Mouse (Mus musculus) left cerebral cortex, adult 11 months (tissue): ENCODE measurements around the gene Fto.

Experiments
- DNase-seq: peaks from one replicate; pipeline ENCODE4 v3.0.0; 2022; ENCODE audit warnings: low spot score

Gene Fto

DNA sequence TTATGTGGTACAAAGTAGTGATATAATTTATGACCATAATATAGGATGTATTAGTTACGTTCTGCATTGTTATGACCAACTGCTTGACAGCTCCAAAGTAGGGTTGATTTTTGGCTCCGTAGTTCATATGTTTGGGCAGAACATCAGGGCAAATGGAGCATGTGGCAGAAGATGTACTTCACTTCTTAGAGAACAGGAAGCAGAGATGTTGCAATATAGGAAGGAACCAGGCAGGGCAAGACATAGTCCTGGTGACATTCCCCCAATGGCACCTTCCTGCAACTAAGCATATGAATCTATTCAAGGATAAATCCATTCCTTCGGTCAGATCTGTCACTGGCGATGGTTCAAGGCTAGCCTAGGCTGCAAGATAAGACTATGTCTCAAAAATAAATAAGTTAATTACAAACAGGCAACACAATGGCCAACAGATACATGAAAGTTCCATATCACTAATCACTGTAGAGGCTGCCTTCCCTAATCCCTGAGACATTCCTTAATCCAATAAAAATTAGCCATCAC lies 44.2 kb downstream of the Fto start:
- DNase-seq, result no peak

- no peak for DNase-seq
Measured at GRCm38 (mm10) chr8:91358016-91358415, 44.7 kb downstream of the Fto start.

DNA sequence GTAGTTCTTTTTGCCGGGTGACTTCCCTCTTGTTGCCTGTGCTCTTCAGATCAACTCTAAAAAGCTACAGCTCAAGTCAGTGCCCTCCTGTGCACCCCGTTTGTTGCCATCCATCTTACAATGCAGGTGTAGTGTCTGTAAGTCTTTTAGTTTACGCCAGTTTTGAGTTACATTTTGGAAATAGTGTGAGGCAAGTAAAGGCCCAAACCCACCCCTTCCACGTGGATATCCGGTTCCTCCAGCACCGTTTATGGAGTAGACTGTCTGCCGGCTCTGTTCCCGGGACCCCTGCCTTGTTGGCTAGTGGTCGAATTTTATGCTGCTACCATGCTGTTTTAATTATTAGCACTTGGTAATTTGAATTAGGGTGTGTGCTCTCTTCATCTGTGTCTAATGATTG lies 46.2 kb downstream of the Fto start:
- DNase-seq, result no peak

- no peak for DNase-seq
Measured at GRCm38 (mm10) chr8:91360644-91361357, 47.5 kb downstream of the Fto start.

GRCm38 (mm10) chr8:91363272-91363860 lies 50.0 kb downstream of the Fto start:
- no peak for DNase-seq

- DNase-seq, result no peak
Measured at GRCm38 (mm10) chr8:91364216-91364615, 50.9 kb downstream of the Fto start.

- no peak for DNase-seq
Measured at GRCm38 (mm10) chr8:91365804-91366203, 52.5 kb downstream of the Fto start.

- DNase-seq, result no peak
Measured at GRCm38 (mm10) chr8:91370899-91371298, 57.6 kb downstream of the Fto start.

- no peak for DNase-seq
Measured at GRCm38 (mm10) chr8:91371995-91372394, 58.7 kb downstream of the Fto start.

GRCm38 (mm10) chr8:91372780-91373577 lies 59.7 kb downstream of the Fto start:
- DNase-seq, result no peak

GRCm38 (mm10) chr8:91375054-91375938 lies 62.0 kb downstream of the Fto start:
- DNase-seq, result no peak

GRCm38 (mm10) chr8:91376785-91377184 lies 63.5 kb downstream of the Fto start:
- no peak for DNase-seq

DNA sequence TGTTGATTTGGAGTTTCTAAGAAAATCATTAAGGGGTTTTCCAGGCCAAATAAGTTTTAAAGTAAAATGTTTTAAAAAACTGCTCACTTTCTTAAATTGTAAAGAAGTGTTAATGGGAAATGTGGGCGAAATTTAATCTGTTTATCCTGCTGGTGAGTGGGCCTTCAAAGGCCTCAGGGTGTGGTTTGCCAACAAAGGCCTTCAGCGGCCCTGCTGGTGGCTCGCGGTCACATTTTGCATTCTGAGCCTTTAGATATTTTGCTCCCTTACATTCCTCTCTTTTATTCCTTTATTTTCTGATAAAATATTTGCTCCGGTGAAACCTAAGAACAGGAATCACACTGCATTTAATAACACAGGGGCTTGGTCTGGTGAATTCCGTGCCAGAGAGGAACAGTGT lies 64.0 kb downstream of the Fto start:
- no peak for DNase-seq

DNA sequence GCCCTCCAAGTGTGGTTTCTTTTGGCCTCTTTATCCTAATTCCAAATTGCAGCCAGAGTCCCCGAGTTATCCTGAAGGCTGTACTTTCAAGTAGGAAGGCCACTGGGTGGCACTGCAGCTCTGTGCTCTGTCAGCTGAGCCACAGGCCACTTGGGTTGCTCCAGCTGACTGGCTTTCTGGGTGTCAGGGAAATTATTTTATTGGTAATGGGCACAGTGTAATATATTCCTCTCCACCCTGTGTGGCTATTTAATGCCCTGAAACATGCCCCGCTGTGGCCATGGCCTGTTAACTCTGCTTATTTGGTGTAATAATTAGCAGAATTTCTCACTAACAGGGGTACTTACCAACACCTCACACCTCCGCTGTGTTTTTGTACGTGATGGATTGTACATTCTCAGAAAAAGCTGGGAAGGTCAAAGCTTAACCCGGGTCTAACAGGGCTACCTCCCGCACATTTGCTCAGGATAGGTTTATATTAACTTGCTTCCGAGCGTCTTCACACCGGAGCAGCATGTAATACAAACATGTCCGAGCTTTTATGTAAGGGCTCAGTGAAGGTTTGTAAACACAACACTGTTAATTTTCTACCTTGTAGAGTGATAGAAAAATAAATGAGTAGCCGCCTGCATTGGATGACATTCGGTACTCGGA lies 65.6 kb downstream of the Fto start:
- peak; percentile 67 for DNase-seq

- DNase-seq, result no peak
Measured at GRCm38 (mm10) chr8:91380796-91381542, 67.6 kb downstream of the Fto start.

DNA sequence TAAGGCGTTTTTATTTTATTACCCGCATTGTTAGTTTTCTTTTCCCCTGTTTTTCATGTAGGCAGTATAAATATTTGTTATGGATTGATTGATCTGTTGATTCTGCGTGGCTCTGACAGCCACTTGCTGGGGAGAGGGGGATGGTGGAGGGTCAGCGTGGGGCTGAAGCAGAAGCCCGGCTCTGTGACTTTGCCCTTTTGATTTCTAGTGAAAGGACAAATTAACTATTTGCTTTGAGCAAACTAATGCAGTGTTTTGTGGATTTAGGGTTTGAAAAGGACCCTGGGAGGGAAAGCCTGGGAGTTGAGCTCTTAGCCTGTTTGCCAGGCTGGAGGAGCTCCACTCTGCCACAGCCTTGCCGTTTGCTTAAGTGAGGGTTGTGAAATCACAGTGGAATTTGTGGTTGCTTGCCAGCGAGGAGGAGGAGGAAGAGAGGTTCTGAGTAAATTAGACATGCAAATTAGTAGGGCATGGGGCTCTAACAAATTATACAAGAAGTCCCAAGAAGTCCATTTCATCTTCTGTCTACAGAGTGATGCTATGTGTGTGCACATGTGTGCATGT lies 68.3 kb downstream of the Fto start:
- DNase-seq, result no peak

DNA sequence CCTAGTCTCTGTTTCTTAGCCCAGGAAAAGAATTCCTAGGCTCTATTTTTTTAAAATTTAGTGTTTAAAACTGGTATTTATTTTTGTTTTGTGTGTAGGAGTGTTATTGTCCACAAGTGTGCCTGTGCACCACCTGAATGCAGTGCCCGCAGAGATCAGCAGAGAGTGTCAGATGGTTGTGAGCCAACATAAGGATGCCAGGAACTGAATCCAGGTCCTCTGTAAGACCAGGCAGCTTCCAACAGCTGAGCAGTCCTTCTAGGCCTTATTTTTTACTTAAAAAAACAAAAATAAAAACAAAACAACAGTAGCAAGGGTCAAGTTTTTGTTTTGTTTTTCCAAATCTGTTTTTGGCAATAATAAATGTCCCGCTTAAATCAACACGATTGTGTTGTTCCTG lies 69.9 kb downstream of the Fto start:
- no peak for DNase-seq

DNA sequence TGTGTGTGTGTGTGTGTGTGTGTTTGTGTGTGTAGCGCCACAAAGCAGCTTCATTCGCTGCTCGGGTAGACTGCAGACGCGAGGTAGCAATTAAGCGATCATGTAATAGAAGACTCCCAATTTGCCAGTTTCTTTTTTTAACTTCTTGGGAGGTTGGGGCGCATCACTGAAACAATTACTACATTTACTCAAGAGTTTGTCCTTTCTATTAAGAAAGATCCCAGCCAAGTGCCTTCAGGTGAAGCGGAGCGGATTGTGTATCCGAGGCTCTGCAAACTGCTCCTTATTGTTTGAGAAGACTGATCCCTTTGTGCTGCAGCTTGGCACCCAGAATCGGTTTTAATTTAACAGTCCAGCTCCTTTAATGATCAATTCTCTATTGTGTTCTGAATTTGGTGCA lies 70.5 kb downstream of the Fto start:
- DNase-seq, result no peak

DNA sequence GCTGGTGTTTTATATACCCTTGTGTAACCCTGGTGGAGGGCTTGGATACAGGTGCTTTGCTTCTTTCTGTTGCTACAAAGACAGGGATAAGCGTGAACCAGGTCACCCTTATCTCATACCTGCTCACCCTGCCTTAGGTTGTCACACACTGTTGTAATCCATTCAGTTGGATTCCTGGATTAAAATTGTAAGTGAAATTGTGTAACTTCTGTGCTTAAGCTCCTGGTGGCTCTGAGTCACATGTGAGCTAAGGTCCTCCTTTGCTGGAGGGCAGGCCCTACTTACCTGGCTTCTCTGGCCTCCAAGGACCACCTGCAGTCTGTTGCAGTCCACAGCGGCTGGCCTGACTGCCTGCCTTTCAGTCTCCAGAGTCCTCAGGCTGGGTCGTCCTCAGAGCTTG lies 71.1 kb downstream of the Fto start:
- DNase-seq, result no peak

DNA sequence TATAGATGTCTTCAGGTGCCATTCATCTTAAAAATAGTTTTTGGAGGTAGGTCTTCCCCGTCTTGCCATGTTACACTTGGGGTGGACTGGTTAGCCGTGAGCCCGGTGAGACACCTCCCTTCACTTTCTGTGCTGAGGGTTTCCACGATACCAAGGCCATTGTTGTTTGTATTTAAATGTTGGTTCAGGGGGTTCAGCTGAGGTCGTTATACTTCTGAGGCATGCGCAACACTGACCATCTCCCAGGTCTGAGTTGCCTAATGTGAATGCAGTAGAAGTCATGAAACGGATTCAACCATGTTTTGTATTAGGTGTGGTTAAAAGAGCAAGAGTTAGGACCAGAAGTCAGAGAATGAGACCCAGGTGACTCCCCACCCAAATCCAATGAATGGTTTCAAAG lies 72.5 kb downstream of the Fto start:
- DNase-seq, result no peak
